Mouse (Mus musculus) adrenal gland, postnatal 25 days (tissue): Measurements from ENCODE around the gene Bbs5. TPM values are rescaled to one million over a fixed set of nuclear protein-coding genes. Genes with fewer than 3 reads are reported as not detected.
A peak's percentile ranks its signal among the peaks of the same experiment; 100 is the strongest.
"Not testable (repeated sequence)": the region's sequence is repeated elsewhere in the genome, so short reads cannot be mapped to it uniquely, and the experiment has no call there.

Experiments used
- DNase-seq: peaks from one replicate; pipeline ENCODE4 v3.0.0; 2021; ENCODE audit warnings: mixed read lengths
- long read RNA-seq: library from polyadenylated mRNA; stranded (forward); transcript quantifications from one replicate; pipeline ENCODE4 v2.0.0, GENCODE M21; 2021
- total RNA-seq: library from RNA; stranded (reverse); gene quantifications from 2 replicates; pipeline ENCODE4 v1.2.3, GENCODE M21; 2021

The Bbs5 gene
- 10.9 and 15.9 TPM in 2 replicates for total RNA-seq
- long read RNA-seq, transcript Bbs5-201 (12 exons, 1,468 nt): major isoform, 8 of 10 reads
- long read RNA-seq, partial matches to known transcripts: 1 of 10 reads
- long read RNA-seq, other reads (novel, unspliced or antisense): 1 of 10 reads

DNA sequence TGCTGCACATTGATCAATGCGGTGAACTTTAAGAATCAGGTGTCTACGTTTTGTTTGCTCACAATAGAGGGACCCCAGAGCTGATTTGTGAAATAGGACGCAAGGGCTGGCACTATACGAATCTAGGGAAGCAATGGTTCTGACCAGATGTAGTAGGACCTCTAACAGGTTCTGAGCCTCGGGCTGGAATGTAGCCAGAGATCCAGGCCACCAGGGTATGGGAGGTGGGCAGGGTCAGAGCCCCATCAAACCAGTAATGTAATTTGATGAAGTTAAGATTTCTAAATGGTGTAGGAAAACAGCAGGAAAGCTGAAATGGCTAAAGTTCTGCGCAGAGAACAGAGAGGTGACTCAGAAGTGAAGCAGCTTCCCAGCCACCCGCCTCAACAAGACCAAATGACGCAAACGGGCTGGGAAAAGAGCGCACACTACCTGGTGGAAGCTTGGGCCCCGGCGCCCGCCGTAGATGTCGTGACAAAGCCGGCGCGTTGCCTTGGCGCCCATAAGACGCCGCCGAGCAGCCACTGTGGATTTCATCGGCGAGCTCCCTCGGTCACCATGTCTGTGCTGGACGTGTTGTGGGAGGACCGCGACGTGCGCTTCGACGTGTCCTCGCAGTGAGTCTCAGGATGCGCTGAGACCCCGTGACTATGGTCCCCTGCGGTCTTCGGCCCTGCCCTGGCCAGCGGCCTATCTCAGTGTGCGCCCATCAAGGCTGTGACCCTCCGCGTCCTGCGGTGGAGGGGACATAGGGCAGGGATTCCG, at the start of gene Bbs5:
Gene Bbs5 (plus strand): TSS at position 446 of the 765 bp plus-strand sequence.
- DNase-seq: peak; percentile 94

DNA sequence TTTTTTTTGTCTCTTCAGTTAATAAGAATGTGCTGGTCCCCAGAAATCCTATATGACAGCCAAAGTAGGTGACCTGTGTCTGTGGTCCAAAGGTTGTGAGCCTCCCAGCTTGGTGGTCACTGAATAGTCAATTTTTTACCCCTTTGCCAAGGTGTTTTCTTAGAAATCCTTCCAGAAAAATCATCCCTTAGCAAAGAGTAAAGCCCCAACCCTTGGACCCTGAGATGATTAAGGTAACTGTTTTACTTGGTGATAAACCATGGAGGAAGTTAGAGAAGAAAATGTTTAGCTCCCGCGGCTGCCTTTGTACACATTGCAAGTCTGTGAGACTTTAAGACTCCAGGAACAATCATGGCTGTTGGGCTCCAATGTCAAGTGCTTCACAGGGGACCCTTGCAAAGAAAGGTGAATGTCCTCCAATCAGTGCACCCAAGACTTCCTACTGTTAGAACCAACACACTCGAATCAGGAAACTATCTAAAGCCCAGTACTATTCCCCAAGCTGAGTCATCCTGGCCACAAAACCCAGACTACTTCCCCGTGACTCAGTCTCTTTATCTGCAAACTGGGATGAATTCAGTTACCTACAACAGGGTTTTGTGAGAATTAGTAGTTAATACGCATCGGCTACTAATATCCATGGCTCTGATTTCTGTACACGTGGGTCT, 43.1 kb upstream of the Bbs5 start:
- DNase-seq: no peak

DNA sequence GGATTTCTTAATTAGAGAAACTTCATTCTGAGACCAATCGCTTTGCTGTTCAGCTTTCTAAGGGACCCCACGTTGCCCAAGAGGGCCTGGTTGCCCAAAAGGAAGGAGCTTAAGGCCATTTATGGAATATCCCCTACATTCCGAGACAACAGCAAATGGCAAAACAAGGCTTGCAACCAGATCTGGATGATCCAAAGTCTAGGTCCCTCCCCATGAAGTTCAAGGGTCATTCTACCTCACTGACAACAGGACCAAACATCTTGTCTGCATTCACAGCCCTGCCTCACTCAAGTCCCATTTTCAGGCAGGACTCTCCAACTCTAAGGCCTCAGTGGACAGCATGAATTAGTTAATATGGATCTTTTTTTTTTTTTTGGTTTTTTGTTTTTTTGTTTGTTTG, 40.4 kb upstream of the Bbs5 start:
- no peak for DNase-seq

DNA sequence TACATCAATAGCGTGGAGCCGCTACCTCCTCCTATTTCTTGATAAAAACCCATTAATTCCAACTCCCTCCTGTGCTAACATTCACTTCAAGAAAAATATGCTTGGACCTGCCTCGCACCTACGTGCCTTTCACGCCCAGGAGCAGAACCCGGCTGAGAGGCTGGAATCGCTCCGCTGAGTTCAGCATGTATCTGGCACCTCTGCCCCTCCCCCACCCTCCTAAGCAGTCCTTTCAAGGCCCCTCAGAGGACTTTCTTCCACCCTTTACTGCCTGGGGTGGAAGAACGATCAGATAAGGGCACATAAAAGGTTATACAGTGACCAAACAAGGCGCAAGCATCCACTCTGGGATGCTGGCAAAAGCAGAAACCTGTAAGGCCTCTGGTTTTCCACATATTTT, 34.7 kb upstream of the Bbs5 start:
- no peak for DNase-seq

DNA sequence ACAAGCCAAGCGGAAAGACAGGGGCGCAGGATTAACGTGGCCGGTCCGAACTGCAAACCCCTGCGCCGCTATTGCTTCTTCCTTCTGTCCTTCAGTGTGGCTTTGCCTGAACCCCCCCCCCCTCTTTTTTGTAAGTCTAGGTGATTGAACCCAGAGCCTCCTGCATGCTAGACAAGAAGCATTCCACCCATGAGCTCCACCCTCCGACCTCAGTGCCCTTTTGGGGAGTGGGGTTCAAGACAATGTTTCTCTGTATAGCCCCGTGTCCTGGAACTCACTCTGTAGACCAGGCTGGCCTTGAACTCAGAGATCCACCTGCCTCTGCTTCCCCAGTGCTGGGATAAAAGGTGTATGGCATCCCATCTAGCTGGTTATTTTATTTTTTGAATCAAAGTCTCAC, 34.3 kb upstream of the Bbs5 start:
- no peak for DNase-seq

DNA sequence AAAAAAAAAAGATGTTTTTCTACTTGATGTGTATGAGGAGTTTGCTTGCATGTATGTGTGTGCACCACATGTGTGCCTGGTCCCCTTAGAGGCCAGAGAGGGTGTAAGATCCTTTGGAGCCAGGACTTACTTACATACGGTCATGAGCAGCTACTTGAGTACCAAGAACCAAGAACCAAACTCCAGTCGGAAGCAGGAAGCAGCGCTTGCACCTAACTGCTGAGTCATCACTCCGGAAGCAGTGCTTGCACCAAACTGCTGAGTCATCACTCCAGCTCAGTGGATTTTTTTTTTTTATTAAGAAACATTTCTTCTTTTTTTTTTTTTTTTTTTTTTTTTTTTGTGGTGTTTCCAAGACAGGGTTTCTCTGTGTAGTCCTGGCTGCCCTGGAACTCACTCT, 33.7 kb upstream of the Bbs5 start:
- peak; percentile 5 for DNase-seq

DNA sequence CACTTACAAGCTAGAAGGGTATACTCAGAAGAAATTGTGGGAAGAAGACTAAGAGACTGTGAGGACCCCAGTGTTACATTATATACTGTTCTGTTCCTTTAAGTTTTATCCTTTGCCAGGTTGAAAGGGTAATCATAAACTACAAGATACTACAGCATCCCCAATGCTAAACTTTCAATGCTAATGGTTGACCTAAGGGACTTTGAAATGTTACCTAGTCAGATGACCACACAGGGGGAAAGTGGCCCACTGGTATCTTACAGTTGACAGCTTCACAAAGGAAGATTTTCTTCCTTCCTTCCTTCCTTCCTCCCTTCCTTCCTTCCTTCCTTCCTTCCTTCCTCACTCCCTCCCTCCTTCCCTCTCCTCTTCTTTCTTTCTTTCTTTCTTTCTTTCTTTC, 28.6 kb upstream of the Bbs5 start:
- no peak for DNase-seq

DNA sequence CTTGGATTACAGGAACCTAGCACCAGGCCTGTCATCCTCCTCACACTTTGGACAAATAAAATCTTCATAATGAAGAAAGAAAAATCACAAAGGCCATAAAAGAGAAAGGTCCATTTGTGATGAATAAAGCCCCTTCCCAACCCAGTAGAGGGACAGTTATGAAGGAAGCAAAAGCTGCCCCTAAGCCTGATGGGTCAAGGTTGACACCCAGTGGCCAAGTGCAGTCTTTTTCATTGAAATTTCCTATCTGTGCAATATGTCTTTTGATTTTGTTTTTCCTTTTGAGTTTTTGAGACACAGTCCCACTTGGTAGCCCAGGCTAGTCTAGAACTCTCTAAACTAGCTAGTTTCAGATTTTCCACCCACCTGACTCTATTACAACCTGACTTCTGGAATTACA, 27.7 kb upstream of the Bbs5 start:
- no peak for DNase-seq

DNA sequence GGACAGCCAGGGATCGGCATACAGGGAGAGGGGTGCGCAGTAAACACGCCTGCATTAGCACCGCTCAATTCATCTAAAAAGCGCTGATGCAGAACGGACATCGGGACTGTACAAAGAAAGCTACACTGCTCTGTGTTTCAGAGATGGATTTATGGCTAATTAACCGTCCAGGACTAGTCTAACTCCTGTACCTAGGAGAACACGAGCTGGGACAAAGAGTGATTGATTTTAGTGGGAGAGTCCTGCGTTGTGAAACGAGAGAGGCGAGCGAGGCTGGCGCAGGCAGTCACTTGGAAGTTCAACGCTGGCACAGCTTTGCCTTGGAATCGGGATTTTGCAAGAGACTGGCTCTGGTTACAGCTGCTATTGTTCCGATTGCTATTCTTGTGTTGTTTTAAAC, 17.8 kb upstream of the Bbs5 start:
- peak; percentile 38 for DNase-seq

DNA sequence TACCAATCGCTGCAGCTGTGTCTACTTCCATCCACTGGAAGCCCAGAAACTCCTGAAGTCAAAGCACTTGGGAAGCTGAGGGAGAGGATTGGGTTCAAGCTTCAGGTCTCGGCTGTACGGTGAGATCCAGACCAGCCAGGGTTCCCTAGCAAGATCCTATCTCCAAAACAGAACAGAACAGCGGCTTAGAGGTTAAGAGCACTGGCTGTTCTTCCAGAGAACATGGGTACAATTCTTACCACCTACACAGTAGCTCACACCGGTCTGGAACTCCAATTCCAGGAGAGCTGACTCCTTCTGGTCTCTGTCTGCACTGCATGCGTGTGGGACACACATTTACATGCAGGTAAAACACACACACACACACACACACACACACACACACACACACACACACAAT, 17.1 kb upstream of the Bbs5 start:
- no peak for DNase-seq

DNA sequence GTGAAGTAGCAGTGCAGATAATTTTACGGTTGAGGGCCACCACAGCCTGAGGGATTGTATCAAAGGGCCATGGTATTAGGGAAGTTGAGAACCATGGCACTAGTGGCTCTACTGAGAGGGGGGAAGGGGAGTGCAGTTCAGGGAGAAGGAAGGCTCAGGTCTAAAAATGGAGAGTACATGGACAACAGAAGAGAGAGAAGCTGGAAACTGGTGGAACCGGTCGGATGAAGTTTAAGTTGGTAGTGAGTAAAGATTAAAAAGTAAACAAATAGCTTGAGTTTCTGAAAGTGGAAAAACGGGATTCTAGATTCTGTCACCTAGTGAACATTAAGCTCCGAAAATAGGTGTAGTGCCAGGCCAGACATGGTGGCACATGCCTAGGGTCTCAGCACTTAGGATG, 16.2 kb upstream of the Bbs5 start:
- no peak for DNase-seq

DNA sequence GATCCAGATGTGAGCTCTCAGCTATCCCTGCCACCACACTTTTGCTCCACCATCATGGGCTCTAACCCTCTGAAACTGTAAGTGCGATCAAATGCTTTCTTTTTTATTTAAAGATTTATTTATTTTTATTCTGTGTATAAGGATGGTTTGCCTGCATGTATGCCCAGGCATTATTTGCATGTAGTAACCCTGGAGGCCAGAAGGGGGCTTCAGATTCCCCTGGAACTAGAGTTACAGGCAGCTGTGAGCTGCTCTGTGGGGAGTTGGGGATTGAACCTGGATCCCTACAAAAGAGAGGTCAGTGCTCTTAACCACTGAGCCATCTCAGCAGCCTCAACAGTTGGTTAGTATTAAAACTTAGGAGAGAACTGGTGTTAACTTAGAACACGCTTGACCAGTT, 15.5 kb upstream of the Bbs5 start:
- DNase-seq: no peak

DNA sequence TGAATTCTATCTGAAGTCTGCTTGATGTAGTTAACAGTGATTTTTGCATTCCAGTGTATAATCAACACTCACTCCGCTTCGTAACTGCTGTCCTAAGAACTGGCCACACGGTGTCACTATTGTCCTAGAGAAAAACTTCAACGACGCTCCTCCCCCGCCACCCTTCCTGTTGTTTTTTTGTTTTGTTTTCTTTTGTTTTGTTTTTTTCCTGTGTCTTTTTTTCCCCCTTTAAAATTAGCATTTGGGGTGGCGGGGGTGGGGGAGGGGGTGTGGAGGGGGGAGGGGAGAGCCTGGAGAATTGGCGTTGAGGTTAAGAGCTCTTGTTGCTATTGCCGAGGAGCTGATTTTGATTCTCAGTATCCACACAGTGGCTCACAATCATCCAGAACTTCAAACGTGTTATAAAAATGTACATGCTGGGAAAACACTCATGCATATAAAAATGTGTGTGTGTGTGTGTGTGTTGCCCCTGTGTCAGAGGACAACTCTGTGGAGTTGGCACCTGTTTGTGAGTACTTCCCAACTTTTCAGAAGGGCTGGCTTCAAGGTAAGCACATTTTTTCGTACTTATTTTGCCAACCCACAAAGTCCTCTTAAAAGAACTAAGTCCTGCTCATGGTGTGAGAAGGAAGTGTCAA, 11.8 kb upstream of the Bbs5 start:
- peak; percentile 13 for DNase-seq

DNA sequence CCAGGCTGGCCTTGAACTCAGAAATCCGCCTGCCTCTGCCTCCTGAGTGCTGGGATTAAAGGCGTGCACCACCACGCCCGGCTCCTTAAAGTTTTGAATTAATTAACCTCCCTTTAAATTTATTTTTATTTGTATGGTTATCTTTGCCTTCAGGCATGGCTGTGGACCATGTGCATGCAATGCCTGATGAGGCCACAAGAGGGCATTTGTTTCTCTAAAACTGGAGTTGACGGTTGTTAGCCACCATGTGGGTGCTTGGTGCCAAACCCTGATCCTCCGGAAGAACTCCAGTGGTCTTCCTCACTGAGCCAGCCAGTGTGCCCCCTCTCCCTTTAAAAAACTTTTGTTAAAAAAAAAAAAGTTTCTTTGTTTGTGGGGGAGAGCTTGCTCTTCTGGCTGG, 11.2 kb upstream of the Bbs5 start:
- peak; percentile 53 for DNase-seq

DNA sequence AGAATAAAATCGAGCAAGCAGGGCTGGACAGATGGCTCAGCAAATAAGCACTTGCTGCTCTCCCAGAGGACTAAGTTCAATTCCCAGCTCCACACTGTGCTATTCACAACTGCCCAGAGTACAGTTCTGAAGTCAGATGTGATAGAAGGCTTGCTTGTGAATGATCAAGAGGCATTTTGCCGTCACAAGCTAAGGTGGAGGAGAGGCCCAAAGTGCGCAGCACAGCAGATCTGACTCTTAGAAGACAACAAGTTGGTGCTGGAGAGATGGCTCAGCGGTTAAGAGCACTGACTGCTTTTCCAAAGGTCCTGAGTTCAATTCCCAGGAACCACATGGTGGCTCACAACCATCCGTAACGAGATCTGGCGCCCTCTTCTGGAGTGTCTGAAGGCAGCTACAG, 9.0 kb upstream of the Bbs5 start:
- DNase-seq: not testable (repeated sequence)

DNA sequence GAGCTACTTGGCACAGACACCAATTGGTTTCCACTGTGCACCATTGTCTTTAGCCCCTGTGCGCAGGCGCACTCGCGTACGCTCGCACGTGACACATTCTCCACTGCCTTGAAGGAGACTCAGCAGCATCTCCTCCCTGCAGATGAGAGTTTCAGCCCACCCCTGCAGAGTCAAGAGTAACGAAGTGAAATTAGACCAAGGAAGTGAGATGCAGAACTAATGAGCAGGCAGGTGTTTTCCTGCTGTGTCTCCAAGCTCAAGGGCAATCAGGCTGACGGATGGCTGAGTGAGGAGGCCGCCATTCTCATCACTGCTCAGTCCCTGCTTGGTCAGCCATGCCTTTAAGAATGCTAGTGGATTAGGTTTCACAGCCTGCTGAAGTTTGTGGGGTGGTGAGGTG, 6.9 kb upstream of the Bbs5 start:
- DNase-seq: no peak

DNA sequence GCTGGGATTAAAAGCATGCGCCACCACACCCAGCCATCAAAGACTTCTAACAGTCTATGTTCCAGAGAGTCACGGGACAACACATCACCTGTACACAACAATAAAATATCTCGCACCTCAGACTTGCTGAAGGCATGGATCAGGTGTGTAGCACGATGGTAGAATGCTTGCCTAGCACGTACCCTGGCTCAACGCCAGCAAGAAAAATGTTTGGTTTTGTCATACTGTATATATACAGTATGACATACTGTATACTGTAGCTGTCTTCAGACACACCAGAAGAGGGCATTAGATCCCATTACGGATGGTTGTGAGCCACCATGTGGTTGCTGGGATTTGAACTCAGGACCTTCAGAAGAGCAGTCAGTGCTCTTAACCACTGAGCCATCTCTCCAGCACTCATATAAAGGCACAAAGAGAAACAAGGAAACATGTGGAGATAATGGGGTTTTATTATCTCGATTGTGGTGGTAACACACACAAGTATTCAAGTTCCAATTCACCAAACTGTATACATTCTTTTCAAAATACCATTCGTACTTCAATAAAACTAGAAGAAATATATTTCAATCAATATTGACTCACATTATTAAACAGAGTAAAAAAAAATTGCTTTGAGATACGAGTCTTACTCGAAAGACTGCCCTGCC, 1.9 kb upstream of the Bbs5 start:
- no peak for DNase-seq

DNA sequence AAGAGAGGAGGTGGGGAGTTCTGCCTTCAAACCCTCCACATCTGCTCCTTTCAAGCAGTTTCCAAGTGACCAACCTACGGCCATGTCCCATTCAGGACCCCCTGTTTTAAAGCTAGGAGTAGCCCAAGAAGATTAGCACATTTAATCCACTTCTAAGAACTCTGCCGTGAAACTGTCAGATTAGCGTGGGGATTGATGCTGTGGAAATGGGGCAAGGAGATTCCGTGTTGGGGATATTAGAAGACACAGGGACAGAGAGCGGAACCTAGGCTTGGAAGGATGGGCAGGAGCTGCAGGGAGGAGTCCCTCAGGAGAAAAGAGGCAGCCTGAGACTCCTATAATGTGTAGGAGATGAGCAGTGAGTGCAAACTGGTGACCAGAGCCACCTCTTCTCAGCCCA, 2.7 kb downstream of the Bbs5 start:
- no peak for DNase-seq

DNA sequence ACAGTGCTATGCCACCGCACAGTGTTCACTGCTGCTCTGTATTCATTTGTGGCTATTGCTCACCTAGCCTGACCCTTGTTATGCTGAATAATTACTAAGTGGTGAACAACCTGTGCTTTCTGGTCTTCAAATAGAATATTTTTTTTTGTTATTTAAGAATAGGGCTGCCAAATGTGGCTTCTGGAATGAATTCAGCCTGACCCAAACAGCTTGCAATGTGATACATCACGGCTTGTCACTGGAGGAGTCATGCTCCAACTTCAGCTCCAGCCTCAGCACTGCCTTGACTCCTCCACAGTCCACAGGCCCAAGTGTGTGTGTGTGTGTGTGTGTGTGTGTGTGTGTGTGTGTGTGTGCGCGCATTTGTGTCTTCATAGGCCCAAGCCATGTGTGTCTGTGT, 12.4 kb downstream of the Bbs5 start:
- no peak for DNase-seq

DNA sequence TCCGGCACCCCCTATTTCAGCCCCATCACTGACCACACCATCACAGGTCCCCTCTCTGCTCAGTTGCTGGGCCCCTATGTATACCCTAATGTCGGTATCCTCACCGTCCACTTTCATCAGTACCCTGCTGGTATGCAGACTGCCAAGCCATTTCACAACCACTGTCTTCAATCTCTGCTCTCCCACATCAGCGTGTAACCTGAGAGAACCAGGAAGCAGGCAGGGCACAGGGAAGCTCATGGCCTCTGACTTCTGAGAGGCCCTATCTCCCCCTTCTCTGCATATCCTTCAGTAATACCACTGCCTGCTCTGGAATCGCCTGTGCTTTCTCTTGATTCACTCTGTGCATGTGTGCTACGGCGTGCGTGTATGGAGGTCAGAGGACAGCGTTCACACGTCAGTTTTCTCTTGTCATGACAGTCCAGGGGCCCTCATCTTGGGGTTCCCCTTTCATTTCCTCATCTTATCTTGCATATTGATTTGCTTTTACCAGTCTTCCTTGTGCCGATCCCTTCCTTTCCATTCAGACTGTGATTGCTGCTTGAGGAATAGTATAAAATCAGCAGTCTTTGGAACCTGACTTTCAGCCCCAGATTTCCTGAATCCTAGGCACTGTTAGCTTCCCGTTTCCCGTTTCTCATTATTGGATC, 17.0 kb downstream of the Bbs5 start:
- no peak for DNase-seq

DNA sequence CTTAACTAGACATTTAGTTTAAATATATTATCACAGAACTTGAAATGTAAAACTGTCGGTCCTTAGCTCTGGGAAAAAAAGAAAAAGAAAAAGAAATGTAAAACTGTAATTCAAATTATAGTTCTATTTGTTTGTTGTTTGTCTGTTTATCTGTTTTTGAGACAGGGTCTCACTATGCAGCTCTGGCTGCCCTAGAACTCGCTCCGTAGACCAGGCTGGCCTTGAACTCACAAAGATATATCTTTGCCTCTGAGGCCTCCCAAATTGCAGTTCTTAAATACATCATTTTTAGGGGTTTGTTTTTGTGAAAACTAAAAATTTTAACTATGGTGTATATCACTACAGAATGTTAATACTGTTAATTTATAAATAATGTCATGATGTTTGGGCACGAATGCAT, 20.7 kb downstream of the Bbs5 start:
- no peak for DNase-seq

DNA sequence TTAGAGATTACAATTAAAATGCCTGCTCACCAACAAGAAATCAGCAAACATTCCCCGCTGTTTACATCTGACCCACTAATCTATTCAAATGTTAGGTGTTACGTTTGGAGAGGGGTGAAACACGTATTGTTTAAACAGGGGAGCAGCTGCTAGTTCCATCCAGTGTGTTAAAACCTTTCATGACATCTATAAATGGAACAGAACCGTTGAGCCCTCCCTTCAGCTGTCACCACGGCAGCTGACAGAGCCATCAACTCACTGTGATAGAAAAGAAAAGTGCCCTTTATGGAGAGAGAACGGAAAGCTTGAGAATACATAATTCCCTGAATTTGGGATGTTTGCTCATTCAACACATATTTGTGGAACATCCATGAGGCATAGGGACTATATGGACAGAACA, 21.4 kb downstream of the Bbs5 start:
- DNase-seq: no peak
